Mouse (Mus musculus): ENCODE results near the gene Lipo3. TPM values are rescaled to one million over a fixed set of nuclear protein-coding genes. Genes with fewer than 3 reads are reported as not detected.

Lipo3 gene
- polyA plus RNA-seq, 1 experiment from 2014 or later = 21.9 TPM

DNA sequence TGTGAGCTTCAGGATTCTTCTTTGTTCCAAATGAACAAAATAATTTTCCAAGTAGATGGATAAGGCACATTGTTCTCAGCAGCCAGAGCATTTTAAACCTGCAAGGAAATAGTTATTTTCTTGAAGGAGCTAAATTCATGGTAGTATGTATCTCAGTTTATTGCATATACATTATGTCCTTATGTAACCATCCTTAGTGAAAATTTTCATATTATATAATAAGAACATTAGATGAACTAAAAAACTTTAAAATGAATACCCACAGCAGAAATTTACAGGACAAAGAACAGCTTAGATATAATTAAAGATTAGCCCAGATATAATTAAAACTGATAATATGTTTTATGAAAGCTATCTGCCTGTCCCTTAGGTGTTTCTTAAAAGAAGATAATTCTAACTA lies 244.1 kb downstream of the Lipo3 start, which contains the start of gene Lipo4:
Gene Lipo4, minus strand, starts transcription at position 101 of the 400 bp plus-strand sequence.
- Histone ChIP-seq H3K9me3 (replicated peaks; ENCODE audit: low read length) (no peaks in the 10 kb centered on the region), H3K36me3 (ENCODE audit: insufficient read depth, low read length) (no peaks in the 10 kb centered on the region), H3K27me3 (ENCODE audit: insufficient read depth, low read length) (no peaks in the 10 kb centered on the region), H3K4me2 (ENCODE audit: low read length) (no peak within 1 kb of the TSS), H3K27ac (no peak within 1 kb of the TSS), H3K9ac (ENCODE audit: low read depth, low read length) (no peak within 1 kb of the TSS), H3K4me3 (replicated peaks; ENCODE audit: low read depth, low read length) (no peak within 1 kb of the TSS), H3K4me1 (replicated peaks; ENCODE audit: insufficient read depth, low read length) (no peaks in the 10 kb centered on the region)
- ATAC-seq (replicated peaks; ENCODE audit: low FRiP score, low read depth) = no peak
- no peak for TF ChIP-seq CTCF (IDR thresholded peaks at IDR 0.05; ENCODE audit: low read depth)
- DNase-seq (ENCODE audit: low spot score) = no peak

Small RNA genes lying within 50 kb of the gene (microRNA-seq; reads per million reads assigned to microRNA genes)
- not detected for gene Gm27440

Other genes starting within 250 kb of the Lipo3 start
- gene Lipo4, start 244.2 kb downstream of the Lipo3 start, polyA plus RNA-seq (2015; fragmentation: Nextera tagmentation; extraction: Ambion mirVana) = not detected in 2 replicates
- gene Gm8978, start 136.7 kb downstream of the Lipo3 start, polyA plus RNA-seq (2015; fragmentation: Nextera tagmentation; extraction: Ambion mirVana) = not detected in 2 replicates
- gene Lipo2, start 10.6 kb downstream of the Lipo3 start, polyA plus RNA-seq (2015; fragmentation: Nextera tagmentation; extraction: Ambion mirVana) = 0.31 and 0.38 TPM in 2 replicates
- gene Lipo1, start 25.5 kb upstream of the Lipo3 start, polyA plus RNA-seq (2015; fragmentation: Nextera tagmentation; extraction: Ambion mirVana) = not detected in 2 replicates
- 0.26 and 0.47 TPM in 2 replicates for gene Lipf, start 199.2 kb upstream of the Lipo3 start, polyA plus RNA-seq (2015; fragmentation: Nextera tagmentation; extraction: Ambion mirVana)
- not detected in 2 replicates for gene Lipk, start 246.3 kb upstream of the Lipo3 start, polyA plus RNA-seq (2015; fragmentation: Nextera tagmentation; extraction: Ambion mirVana)